Mouse (Mus musculus) limb, embryonic 12.5 days (tissue): ENCODE data around the gene Ptch2. TPM values are rescaled to one million over a fixed set of nuclear protein-coding genes. Genes with fewer than 3 reads are reported as not detected.

Experiments
- ATAC-seq: fragments of 200-750 bp; cut with Nextera tagmentation; 2 replicates; pipeline ENCODE4 v1.8.0; 2017; ENCODE audit warnings: low read depth, moderate TSS enrichment; ENCODE audit not compliant: insufficient number of reproducible peaks, insufficient read depth, low FRiP score, low TSS enrichment
- H3K27ac ChIP-seq: fragments of 300-500 bp; sonication (generic); 2 replicates; pipeline ENCODE4 v1.5.1; 2016; ENCODE audit warnings: mild to moderate bottlenecking, moderate library complexity
- H3K27me3 ChIP-seq: fragments of 300-500 bp; sonication (generic); 2 replicates; pipeline ENCODE4 v1.6.1; 2016; ENCODE audit warnings: mild to moderate bottlenecking, moderate library complexity
- H3K36me3 ChIP-seq: fragments of 300-500 bp; sonication (generic); 2 replicates; pipeline ENCODE4 v1.6.1; 2016; ENCODE audit warnings: mild to moderate bottlenecking, moderate library complexity
- H3K4me1 ChIP-seq: fragments of 300-500 bp; sonication (generic); replicated peaks from 2 replicates; pipeline ENCODE4 v1.6.1; 2016
- H3K4me2 ChIP-seq: fragments of 300-500 bp; sonication (generic); 2 replicates; pipeline ENCODE4 v1.6.1; 2016; ENCODE audit warnings: mild to moderate bottlenecking, moderate library complexity
- H3K4me3 ChIP-seq: fragments of 300-500 bp; sonication (generic); replicated peaks from 2 replicates; pipeline ENCODE4 v1.5.1; 2016; ENCODE audit warnings: mild to moderate bottlenecking
- H3K9ac ChIP-seq: fragments of 300-500 bp; sonication (generic); replicated peaks from 2 replicates; pipeline ENCODE4 v1.6.1; 2016; ENCODE audit warnings: mild to moderate bottlenecking, moderate library complexity
- H3K9me3 ChIP-seq: fragments of 300-500 bp; sonication (generic); 2 replicates; pipeline ENCODE4 v1.6.1; 2016; ENCODE audit warnings: mild to moderate bottlenecking, moderate library complexity
- WGBS: fragments of 180-500 bp; shearing (Covaris S2); methylation state at CpG from one replicate; pipeline ENCODE4 v1.1.7; 2016; 5-methylcytosine and 5-hydroxymethylcytosine counted together
- polyA plus RNA-seq: library from polyadenylated mRNA; unstranded; fragments of >200 nt; fragmentation: Nextera tagmentation; extraction: Ambion mirVana; gene quantifications from 2 replicates; pipeline ENCODE4 v1.2.1, GENCODE M21; 2016

Ptch2 gene
- polyA plus RNA-seq, 1 experiment from 2014 or later, result 5.4 TPM

DNA sequence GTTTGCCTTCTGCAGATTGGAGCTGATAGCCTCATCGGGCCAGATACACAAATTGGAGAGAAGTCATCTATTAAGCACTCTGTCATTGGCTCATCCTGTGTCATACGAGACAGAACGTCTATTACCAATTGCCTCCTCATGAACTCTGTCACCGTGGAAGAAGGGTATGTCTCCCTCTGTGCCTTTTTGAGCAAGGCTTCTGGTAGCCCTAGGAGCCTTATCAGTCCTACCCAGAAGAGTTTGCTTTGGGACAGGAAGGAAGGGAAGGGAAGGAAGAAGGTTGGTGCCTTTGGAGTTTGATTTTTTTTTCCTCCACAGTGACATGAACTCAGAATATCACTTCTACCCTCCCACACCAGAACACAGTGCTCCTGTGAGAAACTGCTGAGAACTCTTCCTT, 25.3 kb upstream of the Ptch2 start:
- no peak overlapping the region for H3K4me3 ChIP-seq
- H3K9me3 ChIP-seq, result no peaks in the 10 kb centered on the region
- H3K36me3 ChIP-seq, result peaks cover 94% of the 10 kb centered on the region
- no peak for ATAC-seq
- H3K27me3 ChIP-seq, result no peaks in the 10 kb centered on the region
- 89% methylated on average over 4 of the region's 4 CpGs for WGBS
- H3K4me1 ChIP-seq, result no peaks in the 10 kb centered on the region
- H3K9ac ChIP-seq, result no peak overlapping the region
- no peak overlapping the region for H3K27ac ChIP-seq
- no peak overlapping the region for H3K4me2 ChIP-seq

DNA sequence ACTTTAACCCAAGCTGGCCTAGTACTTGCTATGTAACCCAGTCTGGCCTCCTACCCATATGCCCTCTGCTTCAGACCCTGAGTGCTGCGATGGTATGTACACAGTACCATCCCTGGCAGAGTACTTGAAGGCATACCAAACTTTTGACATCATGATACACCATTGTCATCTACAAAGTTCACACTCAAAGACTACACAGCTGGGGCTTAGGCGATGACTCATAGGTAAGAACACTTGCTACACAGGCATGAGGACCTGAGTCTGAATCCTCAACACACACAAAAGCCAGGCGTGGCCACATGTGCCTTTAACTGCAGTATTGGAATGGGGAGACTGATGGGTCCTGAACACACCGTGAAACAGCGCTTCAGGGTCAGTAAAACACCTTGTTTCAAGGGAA, 24.7 kb upstream of the Ptch2 start:
- ATAC-seq, result no peak

DNA sequence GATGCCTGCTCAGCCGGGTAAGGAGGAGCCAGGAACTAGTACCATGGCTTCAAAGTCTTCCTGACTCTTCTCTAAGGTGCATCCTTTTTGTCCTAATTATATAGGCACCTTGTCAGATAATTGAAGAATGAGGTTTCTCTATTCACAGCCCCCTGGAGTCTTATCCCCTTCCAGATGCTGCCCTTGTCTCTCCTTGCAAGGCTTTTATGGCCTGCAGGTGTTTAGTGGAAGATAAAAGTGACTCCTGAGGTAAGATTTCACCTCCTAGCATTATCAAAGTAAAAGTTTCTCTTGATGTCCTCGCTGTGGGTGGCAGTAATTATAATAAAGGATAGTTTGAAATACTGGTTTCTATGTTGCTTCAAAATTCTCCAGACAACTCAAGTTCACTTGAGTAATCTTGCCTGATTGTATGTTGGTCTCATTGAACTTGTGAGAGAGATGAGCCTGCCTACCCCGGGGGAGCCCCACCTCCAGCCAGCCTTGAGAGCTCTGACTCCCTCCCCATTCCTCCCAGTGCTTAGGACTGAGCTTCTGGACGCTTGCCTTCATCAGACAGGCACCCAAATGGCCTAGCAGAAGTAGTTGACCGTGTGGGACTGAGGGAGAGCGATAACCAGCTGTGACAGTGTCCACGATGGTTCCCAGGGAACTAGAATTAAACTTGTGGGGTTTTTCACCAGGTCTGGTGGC, 7.8 kb upstream of the Ptch2 start:
- Histone ChIP-seq H3K9ac (no peak overlapping the region), H3K27me3 (no peaks in the 10 kb centered on the region), H3K36me3 (peaks cover 22% of the 10 kb centered on the region), H3K4me2 (no peak overlapping the region), H3K27ac (no peak overlapping the region), H3K4me3 (no peak overlapping the region), H3K9me3 (no peaks in the 10 kb centered on the region), H3K4me1 (no peaks in the 10 kb centered on the region)
- WGBS, result 59% methylated on average over 7 of the region's 7 CpGs
- ATAC-seq, result no peak

More for the DNA sequence above, 24.7 kb upstream of the Ptch2 start:
- Histone ChIP-seq H3K36me3 (peaks cover 94% of the 10 kb centered on the region), H3K4me2 (no peak overlapping the region), H3K9me3 (no peaks in the 10 kb centered on the region), H3K9ac (no peak overlapping the region), H3K4me1 (no peaks in the 10 kb centered on the region), H3K27me3 (no peaks in the 10 kb centered on the region), H3K4me3 (no peak overlapping the region), H3K27ac (no peak overlapping the region)
- WGBS, result 95% methylated on average over 5 of the region's 5 CpGs

DNA sequence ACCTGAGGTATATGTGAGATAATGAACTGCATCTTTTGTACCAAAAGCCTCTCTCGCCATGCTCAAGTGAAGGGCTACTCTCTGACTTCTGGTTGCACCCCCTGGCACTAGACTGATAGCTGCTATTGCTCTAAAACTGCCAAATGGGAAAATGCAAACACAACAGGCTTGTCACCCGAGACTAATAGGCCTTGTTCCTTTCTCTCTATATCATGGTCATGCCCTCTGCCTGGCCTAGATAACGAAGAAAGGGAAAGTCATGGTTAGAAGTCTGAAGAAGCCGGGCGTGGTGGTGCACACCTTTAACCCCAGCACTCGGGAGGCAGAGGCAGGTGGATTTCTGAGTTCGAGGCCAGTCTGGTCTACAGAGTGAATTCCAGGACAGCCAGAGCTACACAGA, 5.3 kb upstream of the Ptch2 start:
- no peak overlapping the region for H3K4me3 ChIP-seq
- H3K9ac ChIP-seq, result no peak overlapping the region
- no peaks in the 10 kb centered on the region for H3K27me3 ChIP-seq
- peaks cover 4% of the 10 kb centered on the region; the same call in 1 of the 2 replicates for H3K4me1 ChIP-seq
- no peak overlapping the region for H3K27ac ChIP-seq
- H3K36me3 ChIP-seq, result peaks cover 12% of the 10 kb centered on the region
- no peak overlapping the region for H3K4me2 ChIP-seq
- H3K9me3 ChIP-seq, result no peaks in the 10 kb centered on the region
- no peak for ATAC-seq
- 81% methylated on average over 7 of the region's 7 CpGs for WGBS

DNA sequence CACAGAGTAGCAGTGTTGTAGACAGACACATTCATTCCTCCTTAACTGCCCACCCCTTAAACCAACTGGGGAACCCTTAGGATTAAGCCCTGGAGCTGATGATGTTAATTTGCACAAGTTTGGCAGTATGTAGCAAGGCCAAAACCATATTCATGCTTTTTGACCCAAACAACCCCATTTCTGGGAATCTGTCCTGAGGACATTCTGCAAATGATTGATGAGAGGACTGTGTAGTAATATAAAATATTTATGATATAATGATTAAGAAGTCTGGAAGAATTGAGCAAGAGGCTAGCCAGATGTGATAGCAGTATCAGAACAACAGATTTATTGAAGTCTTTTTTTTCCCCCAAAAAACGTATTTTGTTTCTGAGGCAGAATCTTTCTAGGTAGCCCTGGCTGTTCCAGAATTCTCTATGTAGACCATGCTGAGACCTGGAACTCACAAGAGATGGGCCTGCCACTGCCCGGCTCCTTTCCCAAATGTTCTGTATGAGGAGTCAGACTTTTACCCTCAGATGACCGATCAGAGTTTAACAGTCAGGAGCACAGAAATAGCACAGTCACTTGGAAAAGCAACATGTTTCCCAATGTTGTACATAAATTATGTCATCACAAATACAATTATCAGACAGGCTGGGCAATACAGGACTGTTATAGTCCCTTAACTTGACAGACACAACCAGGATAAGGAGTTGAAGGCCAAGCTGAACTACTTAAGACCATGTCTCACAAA, 1.1 kb upstream of the Ptch2 start:
- Histone ChIP-seq H3K27ac (peak overlapping the region; percentile 73; the same call in 1 of the 2 replicates), H3K27me3 (peaks cover 3% of the 10 kb centered on the region; the same call in 1 of the 2 replicates), H3K4me1 (peaks cover 33% of the 10 kb centered on the region), H3K36me3 (0 out of 2 replicates have a peak, but pooled peaks cover 1% of the 10 kb centered on the region), H3K4me3 (no peak overlapping the region), H3K9ac (no peak overlapping the region), H3K9me3 (no peaks in the 10 kb centered on the region), H3K4me2 (peak overlapping the region; percentile 95; the same call in 1 of the 2 replicates)
- no peak for ATAC-seq
- WGBS, result 71% methylated on average over 3 of the region's 3 CpGs

DNA sequence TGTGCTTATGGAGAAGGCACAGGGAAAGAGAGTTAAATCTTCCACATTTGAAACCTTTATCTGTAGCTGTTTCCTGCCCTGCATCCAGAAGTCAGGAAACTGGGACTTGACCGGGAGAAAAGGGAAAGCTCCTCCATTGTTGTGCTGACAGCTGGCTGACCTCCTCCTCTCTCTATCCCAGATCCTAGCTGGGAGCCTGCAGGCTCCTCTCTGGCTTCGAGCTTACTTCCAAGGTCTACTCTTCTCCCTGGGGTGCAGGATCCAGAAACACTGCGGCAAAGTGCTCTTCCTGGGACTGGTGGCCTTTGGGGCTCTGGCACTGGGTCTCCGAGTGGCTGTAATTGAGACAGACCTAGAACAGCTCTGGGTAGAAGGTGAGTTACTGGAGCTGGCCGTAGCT, 791 bp downstream of the Ptch2 start:
- peak overlapping the region; percentile 95 for H3K4me2 ChIP-seq
- peaks cover 3% of the 10 kb centered on the region; the same call in 1 of the 2 replicates for H3K27me3 ChIP-seq
- peak overlapping the region; percentile 70 for H3K9ac ChIP-seq
- no peaks in the 10 kb centered on the region for H3K9me3 ChIP-seq
- no peak overlapping the region for H3K27ac ChIP-seq
- WGBS, result 10% methylated on average over 5 of the region's 5 CpGs
- H3K4me1 ChIP-seq, result peaks cover 37% of the 10 kb centered on the region
- peak overlapping the region; percentile 68 for H3K4me3 ChIP-seq
- ATAC-seq, result no peak
- H3K36me3 ChIP-seq, result peaks cover 12% of the 10 kb centered on the region

DNA sequence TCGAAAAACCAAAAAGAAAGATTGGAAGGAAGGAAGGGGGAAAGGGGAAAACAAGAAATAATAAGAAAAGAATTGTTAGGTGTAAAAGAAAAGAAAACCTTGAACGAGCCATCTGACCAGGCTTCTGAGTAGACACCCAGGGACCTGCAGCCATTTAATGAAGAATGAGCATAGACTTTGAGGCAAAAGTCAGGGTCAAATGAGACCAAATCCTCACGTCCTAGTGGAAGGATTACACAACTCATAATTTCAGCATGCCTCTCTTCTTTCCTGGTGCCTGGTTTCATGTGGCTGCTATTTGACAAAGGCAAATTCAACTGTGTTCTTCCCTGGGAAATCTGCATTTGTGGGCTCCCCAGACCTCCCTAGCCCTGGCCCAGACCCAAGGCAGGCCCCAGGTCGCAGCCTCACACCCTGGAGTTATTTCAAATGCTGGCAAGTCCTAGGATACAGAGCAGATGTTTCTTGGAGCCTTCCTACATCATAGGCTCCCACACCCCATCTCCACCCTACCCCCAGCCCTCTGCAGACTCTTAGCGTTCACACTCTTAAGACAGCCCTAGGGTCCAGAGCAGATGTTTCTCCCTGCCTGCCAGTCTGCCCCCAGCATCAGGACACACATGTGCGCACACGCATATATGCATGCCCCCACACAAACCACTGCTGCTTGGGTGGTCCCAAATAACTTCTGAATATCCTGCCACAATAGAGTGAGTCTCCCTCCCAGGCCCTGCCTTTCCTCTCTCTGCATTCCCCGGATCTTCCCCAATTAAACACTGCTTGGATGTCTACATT, 2.3 kb downstream of the Ptch2 start:
- 0 out of 2 replicates have a peak overlapping the region, but pooled peaks have one; percentile 68 for H3K4me3 ChIP-seq
- H3K4me1 ChIP-seq, result peaks cover 37% of the 10 kb centered on the region
- H3K9ac ChIP-seq, result no peak overlapping the region
- H3K9me3 ChIP-seq, result no peaks in the 10 kb centered on the region
- H3K27ac ChIP-seq, result peak overlapping the region; percentile 62; the same call in 1 of the 2 replicates
- peaks cover 3% of the 10 kb centered on the region; the same call in 1 of the 2 replicates for H3K27me3 ChIP-seq
- peaks cover 12% of the 10 kb centered on the region for H3K36me3 ChIP-seq
- no peak for ATAC-seq
- 53% methylated on average over 8 of the region's 8 CpGs for WGBS
- H3K4me2 ChIP-seq, result peak overlapping the region; percentile 95

DNA sequence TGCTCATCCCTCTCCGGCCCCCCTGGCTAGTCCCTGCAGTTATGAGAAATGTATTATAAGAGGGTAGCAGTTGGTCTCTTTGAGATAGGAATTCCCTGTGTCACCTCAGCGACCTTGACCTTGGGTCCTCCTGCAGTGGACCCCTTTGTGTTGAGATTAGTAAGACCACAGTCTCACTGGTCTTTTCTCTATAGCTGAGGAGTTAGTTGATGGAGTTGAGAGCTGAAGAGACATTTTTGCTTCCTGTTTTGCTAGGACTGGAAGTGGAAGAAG, 2.8 kb downstream of the Ptch2 start:
- Histone ChIP-seq H3K36me3 (peaks cover 12% of the 10 kb centered on the region), H3K9ac (no peak overlapping the region), H3K27me3 (peaks cover 3% of the 10 kb centered on the region; the same call in 1 of the 2 replicates), H3K4me3 (no peak overlapping the region), H3K9me3 (no peaks in the 10 kb centered on the region), H3K27ac (peak overlapping the region; percentile 62; the same call in 1 of the 2 replicates), H3K4me1 (peaks cover 37% of the 10 kb centered on the region), H3K4me2 (peak overlapping the region; percentile 95)
- WGBS, result 75% methylated on average over 2 of the region's 2 CpGs
- no peak for ATAC-seq

DNA sequence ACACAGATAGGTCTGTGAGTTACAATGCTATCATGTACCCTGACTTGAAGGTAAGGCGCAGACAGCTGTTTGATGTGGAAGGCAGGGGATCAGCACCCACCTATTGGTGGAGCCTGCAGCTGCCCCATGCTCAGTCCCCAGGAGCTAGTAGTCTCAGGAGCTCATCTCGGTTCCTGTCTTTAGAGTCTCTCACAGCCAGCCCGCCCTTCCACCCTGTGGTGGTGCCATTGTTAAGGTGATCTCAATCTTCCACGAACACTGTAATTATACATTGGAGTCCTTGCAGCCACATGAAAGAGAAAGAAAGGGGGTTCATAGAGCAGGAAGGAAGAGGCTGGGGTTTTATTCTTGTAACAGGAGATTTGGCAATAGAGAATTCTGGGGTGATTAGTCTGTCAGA, 4.2 kb downstream of the Ptch2 start:
- Histone ChIP-seq H3K4me2 (no peak overlapping the region), H3K9me3 (no peaks in the 10 kb centered on the region), H3K4me1 (peaks cover 37% of the 10 kb centered on the region), H3K27ac (no peak overlapping the region), H3K27me3 (peaks cover 3% of the 10 kb centered on the region; the same call in 1 of the 2 replicates), H3K36me3 (peaks cover 12% of the 10 kb centered on the region), H3K9ac (no peak overlapping the region), H3K4me3 (no peak overlapping the region)
- 80% methylated on average over 4 of the region's 4 CpGs for WGBS
- no peak for ATAC-seq

DNA sequence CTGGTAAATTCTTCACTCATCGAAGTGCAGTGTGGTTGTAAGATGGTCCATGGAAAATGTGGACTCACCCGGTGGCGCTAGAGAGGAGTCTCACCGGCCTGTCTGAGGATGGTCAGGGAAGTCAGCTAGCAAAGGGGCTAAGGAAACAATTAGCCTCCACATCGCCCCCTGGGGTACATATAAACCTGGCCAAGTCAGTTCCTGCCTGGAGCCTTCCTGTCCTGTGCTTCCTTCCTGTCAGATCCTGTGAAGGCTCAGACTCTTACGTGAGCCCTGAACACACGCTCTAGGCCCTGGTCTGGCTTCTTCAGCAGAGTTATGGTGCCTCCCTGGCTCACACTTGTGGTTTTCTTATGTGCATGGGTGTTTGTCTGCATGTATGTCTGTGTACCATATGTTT, 5.3 kb downstream of the Ptch2 start:
- no peaks in the 10 kb centered on the region for H3K9me3 ChIP-seq
- no peak overlapping the region for H3K4me3 ChIP-seq
- ATAC-seq, result no peak
- no peak overlapping the region for H3K4me2 ChIP-seq
- H3K9ac ChIP-seq, result no peak overlapping the region
- peaks cover 18% of the 10 kb centered on the region for H3K36me3 ChIP-seq
- H3K27ac ChIP-seq, result no peak overlapping the region
- 43% methylated on average over 7 of the region's 7 CpGs for WGBS
- H3K4me1 ChIP-seq, result peaks cover 29% of the 10 kb centered on the region
- peaks cover 3% of the 10 kb centered on the region; the same call in 1 of the 2 replicates for H3K27me3 ChIP-seq

DNA sequence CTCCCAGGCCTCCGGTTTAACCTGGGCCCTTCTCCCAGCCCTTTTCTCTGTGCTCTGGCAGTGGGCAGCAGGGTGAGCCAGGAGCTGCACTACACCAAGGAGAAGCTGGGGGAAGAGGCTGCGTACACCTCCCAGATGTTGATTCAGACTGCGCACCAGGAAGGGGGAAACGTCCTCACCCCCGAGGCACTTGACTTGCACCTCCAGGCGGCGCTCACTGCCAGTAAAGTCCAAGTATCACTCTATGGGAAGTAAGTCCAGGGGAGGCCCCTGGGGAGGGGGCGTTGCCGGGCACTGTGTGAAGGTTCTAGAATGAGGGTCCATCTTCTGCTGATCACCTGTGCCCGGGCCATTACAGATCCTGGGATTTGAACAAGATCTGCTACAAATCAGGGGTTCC, 8.8 kb downstream of the Ptch2 start:
- Histone ChIP-seq H3K4me1 (0 out of 2 replicates have a peak, but pooled peaks cover 5% of the 10 kb centered on the region), H3K4me2 (no peak overlapping the region), H3K4me3 (no peak overlapping the region), H3K9me3 (no peaks in the 10 kb centered on the region), H3K27me3 (no peaks in the 10 kb centered on the region), H3K27ac (no peak overlapping the region), H3K9ac (no peak overlapping the region; the same call in 1 of the 2 replicates), H3K36me3 (peaks cover 45% of the 10 kb centered on the region)
- ATAC-seq, result no peak
- WGBS, result 82% methylated on average over 10 of the region's 10 CpGs
